Mouse (Mus musculus): ENCODE data around the gene Zdhhc7.

Zdhhc7 gene

DNA sequence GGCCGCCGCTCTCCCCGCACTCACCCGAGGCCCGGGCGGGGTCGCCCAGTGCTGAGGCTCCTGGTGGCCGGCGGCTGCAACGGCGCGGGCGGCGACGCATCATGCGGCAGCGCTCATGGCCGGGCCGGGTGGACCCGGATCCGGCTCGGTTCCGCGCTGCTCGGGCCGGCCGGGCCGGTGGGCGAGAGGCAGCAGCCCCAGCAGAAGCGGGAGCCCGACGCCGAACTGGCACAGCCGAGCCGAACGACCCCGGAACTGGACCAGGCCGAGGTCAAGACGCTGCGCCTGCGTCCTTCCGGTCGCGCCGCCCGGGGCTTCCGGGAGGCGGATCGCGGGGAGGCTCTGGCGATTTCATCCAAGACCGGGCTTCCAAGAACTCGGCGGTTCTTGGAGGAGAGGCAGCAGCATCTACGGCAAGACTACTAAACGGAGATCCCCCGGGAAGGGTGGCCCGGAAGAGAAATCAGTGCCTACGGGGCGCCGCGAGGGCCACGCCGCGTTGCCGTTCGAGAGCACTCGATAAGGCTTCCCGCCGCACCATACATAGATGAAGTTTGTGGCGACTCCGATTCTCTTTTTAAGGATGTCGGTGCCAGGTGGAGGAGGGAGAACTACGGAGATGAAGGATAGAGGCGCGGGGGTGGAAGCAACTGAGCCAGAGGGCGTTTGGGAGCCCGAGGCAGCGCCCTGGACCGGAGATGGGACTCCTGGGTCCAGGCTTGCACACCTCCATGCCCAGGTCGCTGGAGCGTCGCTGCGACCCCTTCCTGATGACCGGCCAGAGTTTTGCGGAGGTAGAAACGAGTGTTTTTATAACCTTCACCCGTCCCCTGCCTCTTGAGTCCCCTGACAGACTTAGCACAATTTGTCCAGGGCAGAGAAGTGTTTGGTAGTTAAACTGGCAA, at the start of gene Zdhhc7:
Gene Zdhhc7 (minus strand): TSS at position 415 of the 905 bp plus-strand sequence.
- peak; percentile 82 for DNase-seq (ENCODE audit: low spot score in 2 of 2)

DNA sequence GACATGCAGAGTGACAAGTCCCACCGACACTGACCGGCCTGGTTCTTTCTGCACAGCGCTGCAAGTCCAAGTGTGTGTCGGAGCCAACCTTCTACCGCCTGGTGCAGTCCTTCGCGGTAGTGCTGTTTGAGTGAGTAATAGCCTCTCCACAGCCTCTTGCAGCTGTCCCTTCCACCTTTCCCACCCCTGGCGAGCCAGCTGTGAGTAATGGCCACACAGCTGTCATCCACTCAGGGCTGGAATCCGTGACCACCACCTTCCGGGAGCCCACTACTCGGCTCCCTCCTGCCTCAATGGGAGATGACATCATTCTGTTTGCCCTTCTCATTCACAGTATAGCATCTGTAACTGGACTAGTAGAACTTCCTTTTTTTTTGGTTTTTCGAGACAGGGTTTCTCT, 48.7 kb upstream of the Zdhhc7 start:
- DNase-seq (ENCODE audit: low spot score in 2 of 2): no peak

DNA sequence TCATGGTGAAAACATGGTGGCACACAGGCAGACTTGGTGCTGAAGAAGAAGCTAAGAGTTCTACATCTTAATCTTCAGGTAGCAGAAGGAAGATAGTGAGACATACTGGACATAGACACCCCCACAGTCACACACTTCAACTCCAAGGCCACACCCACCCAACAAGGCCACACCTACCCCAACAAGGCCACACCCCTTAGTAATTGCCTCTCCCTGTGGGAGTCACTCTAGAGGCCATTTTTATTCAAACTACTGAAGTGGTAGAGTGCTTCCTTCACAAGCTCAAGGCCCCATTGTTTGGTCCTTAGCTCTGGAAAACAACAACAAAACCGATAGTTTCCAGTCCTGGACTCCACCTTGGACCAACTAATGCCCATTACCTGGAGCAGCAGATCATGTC, 44.8 kb upstream of the Zdhhc7 start:
- no peak for DNase-seq (ENCODE audit: low spot score in 2 of 2)

DNA sequence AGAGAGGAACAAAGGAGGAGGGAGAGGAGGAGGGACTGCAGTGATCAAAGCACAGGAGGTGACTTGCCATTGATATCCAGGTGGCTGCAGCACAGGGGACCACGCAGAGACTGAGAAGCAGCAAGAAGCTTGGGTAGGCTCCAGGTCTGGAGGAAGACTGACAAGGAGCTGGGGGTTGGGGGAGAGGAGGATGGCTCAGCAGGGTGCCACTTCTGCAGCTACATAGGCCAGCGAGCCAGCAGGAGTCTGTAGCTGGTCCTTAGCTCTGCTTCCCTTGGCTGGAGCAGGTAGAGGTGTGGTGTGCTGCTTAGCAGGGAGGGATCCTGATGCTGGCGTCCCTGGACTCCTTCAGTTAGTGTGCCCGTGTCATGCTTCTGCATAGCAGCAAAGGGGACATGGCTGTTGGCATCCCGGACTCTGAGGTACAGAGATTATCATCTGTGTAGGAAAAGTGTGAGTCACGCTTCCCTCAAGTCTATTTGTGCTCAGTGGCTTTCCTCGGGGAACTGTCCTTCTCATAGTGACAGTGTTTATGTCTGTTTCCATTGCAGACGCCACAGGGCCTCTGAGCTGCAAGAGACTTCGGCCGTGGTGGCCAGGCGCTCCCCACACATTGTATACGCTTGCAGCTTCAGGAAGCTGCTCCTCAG, 43.5 kb upstream of the Zdhhc7 start:
- DNase-seq (ENCODE audit: low spot score in 2 of 2): no peak

DNA sequence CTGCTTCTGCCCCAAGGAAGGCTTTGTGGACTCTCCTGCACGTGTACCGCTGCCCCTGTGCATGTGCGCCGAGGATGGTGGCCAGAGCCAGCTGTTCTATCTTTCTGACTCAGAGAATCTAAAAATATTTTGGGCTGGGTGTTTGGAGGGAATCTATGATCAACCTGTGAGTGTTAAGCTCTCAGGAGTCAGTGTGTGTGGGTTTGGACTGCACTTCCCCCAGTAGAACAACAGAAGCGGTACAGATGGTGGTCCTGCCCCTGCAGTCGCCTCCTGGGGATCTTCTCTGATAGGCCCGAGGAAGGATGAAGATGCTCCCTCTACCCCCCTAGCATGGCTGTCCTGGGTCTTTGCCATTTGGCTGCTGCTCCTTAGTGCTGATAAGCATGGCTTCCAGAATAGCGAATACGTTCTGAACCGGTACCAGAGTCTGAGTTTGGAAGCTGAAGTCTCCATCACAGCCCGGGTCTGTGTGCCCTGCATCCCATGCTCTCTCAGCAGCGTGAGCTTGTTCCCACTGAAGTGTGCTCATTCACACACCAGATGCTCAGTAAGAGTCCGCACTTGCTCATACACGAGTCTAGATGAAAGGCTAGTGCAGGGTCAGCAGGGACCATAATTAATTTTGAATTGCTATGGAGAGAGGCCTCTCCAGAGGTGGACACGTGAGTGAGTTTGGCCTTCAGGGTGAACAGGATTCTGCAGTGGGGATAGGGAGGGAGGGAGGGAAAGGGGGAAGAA, 42.8 kb upstream of the Zdhhc7 start:
- DNase-seq (ENCODE audit: low spot score in 2 of 2): no peak

DNA sequence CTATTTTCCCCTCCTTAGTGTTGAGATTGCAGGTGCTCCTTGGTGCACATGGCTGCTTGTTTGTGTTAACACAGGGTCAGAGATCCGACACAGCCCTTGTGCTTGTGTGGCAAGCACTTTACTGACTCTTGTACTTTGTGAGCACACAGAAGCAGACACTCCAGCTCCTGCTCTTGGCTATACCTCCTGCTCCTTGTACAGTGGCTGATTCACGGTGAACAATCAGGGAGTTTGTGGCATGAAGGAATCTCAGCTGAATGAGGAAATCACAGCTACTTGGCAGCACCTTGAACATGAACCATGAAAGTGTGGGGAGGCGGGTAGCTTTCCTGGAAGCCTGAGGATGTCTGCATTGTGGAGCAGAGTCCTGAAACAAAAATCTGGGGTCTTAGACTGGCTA, 39.5 kb upstream of the Zdhhc7 start:
- no peak for DNase-seq (ENCODE audit: low spot score in 2 of 2)

DNA sequence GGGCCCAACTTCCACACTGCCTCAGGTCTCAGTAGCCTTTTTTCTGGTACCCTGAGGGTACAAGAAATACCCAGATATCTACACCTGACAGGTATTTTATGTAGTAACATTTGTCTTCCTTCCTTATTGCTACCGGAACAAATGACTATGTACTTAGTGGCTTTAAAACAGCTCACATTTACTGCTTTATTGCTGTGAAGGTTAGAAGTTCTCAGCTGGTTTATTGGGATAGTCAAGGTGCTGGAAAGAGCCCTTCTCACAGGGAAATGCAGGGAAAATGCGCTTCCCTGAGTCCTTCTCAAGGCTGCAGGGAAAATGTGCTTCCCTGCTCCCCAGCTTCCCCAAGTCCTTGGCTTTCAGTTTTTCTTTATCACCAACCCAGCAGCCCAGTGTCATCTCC, 37.7 kb upstream of the Zdhhc7 start:
- DNase-seq (ENCODE audit: low spot score in 2 of 2): no peak

DNA sequence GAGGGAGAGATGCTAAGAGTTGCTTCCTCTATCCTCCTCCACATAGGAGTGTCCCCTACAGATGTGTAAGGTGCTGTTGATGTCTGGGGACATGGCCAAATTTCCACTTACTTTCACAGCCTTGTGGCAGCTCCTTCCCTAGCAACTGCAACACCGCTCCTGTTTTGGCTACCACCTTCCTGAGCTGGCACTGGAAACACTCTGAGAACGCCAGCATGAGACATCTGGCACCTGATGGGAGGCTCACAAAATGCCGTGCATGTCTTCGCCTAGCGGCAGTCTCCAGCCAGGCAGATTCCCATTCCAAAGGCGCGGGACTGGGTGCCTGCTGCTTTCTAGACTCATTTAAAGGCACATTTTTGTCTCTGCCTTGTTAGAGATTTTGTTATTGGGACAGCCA, 35.3 kb upstream of the Zdhhc7 start:
- DNase-seq (ENCODE audit: low spot score in 2 of 2): no peak

DNA sequence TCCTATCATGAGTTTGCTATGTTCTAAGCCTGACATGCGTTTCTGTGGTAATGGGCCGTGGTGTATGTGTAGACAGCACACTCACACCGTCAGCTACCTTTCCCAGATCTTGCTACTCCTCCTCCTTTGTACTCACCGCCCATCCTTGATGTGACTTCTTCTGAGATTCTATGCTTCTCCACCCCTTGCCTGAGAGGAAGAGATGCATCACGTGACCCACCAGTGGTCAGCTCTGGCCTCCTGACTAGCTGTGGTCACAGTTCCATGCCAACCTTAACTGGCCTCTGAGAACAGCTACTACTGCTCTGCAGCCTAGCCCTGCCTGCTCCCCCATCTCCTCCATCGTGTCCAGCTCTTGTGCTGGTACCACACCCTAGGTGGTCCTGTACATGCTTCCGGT, 34.4 kb upstream of the Zdhhc7 start:
- no peak for DNase-seq (ENCODE audit: low spot score in 2 of 2)

DNA sequence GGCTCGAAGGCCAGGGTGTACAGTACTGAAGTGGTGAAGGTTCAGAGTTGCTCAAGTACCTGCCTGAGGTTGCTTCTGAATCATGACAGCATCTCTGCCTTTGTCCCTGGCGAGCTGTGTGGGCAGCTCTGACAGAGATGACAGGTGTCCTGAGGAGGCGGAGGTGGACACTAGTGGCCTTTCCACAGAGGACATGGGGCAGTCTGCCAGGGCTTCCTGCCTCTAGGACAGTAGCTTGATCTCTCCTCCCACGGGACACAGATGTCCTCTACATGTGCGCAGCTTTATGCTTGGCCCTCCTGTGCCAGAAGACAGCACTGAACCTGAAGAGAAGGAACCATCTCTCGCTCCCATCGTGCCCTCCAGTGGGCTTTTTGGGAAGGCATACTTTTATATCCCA, 31.9 kb upstream of the Zdhhc7 start:
- no peak for DNase-seq (ENCODE audit: low spot score in 2 of 2)

DNA sequence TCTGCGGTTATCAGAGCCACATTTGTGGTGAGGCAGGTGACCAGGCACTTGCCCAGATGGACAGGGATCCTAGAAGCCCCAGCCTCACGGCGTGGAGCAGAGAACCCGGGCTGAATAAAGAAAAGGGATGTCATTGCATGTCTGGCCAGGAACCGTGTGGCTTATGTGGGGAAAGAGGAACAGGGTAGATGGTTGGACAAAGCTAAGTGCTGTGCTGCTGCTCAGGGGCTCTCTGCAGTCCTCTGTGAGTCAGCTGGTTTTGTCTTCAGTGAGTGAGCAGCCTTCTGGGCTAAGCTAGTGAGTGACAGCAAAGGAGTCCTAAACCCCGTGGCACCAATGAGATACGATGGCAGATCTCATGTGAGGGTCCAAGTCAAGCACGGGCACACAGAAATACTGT, 29.9 kb upstream of the Zdhhc7 start:
- DNase-seq (ENCODE audit: low spot score in 2 of 2): no peak

DNA sequence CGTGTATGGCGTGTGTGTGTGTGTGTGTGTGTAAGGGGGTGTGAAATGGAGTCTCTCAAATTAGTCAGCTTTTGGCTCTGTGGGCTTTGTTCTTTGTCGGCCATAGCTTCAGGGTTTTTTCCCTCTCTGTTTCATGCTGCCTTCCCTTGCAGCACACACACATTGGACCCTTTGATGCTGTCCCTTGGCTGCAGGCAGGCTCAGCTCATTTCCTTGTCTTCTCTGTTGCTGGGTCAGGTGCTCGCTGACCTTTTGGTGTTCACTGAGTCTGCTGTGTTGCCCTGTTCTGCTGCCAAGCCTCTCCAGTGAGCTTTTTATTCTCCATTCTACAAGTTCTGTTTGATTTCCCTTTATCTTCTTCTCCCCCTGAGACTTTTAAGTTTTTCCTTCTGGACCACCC, 28.3 kb upstream of the Zdhhc7 start:
- no peak for DNase-seq (ENCODE audit: low spot score in 2 of 2)

DNA sequence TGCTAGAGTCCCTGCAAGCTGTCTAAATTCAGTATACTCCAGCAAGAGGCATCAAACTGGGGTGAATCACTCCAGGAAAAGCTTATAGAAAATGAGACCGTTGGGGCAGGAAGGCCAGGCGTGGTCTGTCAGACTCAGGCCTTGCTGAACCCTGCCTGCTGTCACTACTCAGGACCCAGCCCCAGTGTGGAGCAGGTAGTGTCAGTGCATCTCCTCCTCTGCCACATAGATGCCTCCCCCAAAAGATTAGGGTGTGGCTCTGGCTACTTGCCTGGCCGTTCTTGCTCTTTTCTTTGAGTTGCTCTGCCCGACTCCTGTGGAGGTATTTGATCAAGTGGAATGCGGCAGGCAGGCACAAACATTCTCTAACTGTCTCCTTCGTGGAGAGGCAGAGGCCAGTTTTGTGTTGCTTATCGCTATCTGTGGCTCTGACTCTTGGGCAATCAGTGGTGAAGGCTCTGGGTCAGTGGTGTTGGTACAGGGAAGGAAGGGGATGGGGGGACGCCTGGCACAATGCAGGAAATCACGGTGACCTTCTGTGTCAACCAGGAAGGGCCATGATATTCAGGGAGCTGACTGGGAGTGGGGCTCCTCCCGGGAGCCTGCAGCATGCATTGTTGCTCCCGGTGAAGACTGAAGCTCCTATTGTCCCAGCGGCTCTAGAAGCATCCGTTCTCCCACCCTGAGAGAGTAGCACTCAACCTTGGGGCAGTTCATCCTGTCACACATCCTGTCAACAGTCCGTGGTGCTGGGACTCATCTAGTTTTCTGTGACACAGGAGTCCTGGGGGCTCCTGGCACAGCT, 25.3 kb upstream of the Zdhhc7 start:
- no peak for DNase-seq (ENCODE audit: low spot score in 2 of 2)

DNA sequence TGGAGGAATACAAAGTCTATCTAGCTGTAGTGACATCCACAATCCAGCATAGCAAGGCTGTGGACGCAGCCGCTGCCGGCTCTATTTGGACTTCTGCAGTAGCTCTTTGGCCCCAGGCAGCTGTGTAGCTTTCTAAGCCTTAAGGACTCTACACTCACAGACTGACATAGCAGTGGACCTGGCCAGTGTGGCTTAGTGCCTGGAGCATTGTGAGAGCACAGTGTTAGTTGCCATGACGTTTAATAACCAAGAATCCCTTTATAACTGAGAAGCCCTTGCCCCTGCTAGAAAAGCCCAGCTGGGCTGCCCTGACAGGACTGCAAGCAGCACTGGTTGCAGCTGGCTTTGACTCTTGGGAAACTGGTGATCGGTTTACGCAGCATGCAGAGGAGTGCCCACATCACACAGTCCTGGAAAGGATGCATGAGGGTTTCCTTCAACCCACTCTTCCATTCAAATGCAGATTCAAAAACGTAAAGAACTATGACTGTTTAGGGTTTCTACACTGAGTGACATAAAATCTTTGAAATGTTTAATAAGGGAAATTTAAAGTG, 23.6 kb upstream of the Zdhhc7 start:
- no peak for DNase-seq (ENCODE audit: low spot score in 2 of 2)

DNA sequence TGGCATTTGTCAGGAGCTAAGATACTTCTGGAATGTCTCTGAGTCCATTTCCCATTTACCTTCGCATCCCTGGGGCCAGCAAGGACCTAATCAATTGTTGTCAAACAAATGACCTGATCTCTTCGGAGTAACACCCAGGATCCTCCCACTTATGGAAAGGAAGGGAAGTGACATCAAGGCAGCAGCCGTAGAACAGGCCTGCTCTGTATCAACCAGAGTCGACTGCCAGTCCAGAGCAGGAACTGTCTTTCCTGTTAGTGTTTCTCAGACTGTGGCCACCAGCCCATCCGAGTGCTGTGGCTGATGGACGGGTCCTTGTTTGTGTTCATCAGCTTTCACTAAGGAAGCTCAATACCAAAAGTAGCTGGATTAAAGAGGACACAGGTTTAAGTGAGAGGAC, 23.0 kb upstream of the Zdhhc7 start:
- DNase-seq (ENCODE audit: low spot score in 2 of 2): no peak

DNA sequence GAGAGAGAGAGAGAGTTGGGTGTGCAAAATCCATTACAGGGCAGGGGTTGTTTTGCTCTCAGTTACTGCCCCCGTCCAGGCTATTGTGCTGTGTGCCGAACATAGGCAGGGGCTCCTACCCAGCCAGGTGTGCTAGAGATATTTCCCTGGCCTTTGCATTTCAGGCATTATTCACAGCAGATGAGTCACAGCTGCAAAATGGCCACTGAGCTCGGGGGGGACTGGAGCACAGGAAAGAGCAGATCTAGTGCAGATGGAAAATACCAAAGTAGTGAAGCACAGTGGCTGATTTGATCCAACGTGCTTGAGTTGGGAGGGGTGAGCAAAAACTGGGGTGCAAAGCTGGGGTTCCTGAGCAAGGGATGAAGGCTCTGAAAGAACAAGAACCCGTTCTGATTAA, 19.7 kb upstream of the Zdhhc7 start:
- DNase-seq (ENCODE audit: low spot score in 2 of 2): no peak

DNA sequence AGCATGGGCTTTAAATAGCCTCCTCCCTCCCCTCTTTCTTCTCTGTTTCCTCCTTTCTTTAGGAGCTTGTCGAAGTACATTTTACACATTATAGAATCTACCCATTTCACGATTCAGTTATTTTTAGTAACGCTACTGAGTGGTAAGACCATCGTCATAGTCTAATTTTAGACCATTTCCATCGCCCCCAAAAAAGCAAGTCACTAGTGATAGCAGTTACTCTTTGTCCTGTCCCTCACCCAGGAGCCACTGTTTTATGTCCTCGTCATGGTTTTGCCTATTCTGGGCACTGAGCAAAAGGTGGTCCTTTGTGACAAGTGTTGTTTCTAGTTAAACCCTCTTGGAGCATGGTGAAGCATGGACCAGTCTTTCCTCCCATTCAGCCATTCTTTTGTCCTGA, 18.6 kb upstream of the Zdhhc7 start:
- DNase-seq (ENCODE audit: low spot score in 2 of 2): no peak

DNA sequence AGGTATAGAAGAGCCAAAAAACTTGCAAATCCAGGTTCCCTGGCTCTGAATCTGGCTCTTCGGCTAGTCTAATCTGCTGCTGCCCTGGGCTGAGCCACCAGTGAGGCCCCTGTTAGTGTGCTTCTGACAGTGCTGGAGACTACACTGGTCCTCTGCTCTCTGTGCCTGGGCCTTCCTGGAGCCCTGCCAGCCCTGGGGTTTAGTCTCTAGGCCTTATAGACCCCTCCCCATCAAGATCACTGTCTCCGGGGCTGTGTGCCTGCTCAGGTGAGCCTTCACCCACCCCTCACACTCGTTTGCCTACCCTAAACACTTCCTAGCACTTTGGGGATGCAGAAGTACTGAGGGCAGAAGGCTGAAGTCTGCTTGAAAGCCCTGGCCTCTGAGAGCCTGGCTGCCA, 18.1 kb upstream of the Zdhhc7 start:
- DNase-seq (ENCODE audit: low spot score in 2 of 2): no peak

DNA sequence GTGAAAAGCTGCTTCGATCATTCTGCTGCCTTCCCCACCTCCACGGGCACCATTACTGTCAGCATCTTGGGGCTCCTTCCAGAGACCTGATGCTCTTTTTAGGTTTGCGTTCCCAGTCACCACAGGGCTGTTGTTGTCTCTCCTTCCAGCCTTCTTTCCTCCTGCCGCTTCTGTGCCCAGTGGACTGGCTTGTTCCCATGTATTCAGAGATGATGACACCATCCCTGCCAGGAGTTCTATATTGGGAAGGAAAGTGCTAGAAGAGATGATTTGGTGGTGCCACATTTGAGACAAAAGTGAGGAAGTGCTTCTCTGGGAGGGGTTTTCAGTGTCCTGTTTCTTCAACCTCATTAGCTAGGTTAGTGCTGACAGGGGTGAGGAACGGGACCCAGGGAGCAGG, 17.6 kb upstream of the Zdhhc7 start:
- DNase-seq (ENCODE audit: low spot score in 2 of 2): no peak

DNA sequence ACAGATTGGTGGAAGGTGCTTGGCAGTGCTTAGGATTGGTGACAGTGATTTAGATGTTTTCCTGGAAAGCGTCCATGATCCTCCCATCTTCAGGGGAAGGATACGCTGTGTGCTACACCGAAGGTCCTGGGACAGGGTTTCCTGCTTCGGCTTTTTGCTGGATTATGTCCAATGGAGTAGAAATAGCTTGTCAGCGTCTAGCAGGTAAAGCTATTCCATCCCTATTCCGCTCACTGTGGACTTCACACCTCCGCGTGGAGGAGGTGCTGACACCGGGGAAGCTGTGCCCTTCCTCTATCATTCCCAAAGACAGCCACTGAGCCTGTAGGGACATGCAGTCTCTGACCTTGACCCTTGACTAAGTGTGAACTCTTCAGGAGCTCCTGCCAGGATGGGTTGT, 16.9 kb upstream of the Zdhhc7 start:
- DNase-seq (ENCODE audit: low spot score in 2 of 2): no peak

DNA sequence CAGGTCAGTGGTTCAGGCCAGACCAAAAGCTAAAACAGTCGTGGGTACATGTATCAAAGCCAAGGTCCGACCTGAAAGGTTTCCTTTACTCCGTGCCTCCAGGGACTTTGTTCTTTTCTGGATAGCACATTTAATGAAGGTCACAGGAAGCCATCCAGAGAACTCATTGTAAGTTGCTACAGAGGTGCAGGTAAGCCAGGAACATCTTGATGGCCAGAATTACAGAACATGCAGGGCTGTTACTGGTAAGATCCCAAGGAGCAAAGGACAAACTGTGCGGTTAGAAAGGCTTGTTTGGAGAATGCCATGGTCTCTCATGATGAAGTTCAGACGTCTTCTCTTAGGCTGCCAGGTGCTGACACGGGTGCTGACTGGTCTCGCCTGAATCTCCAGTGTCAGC, 15.3 kb upstream of the Zdhhc7 start:
- no peak for DNase-seq (ENCODE audit: low spot score in 2 of 2)

Measured in urinary bladder, postnatal 36 days (tissue).